Mouse (Mus musculus) liver, adult 2 months (tissue): ENCODE results near the gene Lrguk. TPM values are rescaled to one million over a fixed set of nuclear protein-coding genes. Genes with fewer than 3 reads are reported as not detected.

Experiments
- DNase-seq: peaks from one replicate; pipeline ENCODE4 v3.0.0-alpha.2; 2011; ENCODE audit warnings: low read depth, low spot score; ENCODE audit errors: extremely low read depth
- H3K27ac ChIP-seq: fragments of 200-500 bp; replicated peaks from 2 replicates; pipeline ENCODE4 v1.5.1; 2012; ENCODE audit warnings: low read depth, mild to moderate bottlenecking, control low read depth, inconsistent platforms, low read length; ENCODE audit not compliant: insufficient read depth
- H3K27me3 ChIP-seq: fragments of 200-500 bp; 2 replicates; pipeline ENCODE4 v1.6.1; 2012; ENCODE audit warnings: mild to moderate bottlenecking, moderate library complexity, low read length, inconsistent platforms; ENCODE audit not compliant: control insufficient read depth, insufficient read depth
- H3K36me3 ChIP-seq: fragments of 200-500 bp; 2 replicates; pipeline ENCODE4 v1.6.1; 2012; ENCODE audit warnings: low read length, inconsistent platforms; ENCODE audit not compliant: control insufficient read depth, insufficient read depth
- H3K4me1 ChIP-seq: fragments of 200-500 bp; 2 replicates; pipeline ENCODE4 v1.6.1; 2011; ENCODE audit warnings: low read length; ENCODE audit not compliant: control insufficient read depth, insufficient read depth
- H3K4me3 ChIP-seq: fragments of 200-500 bp; 2 replicates; pipeline ENCODE4 v1.5.1; 2011; ENCODE audit warnings: low read depth, mild to moderate bottlenecking, control low read depth, low read length, moderate library complexity; ENCODE audit not compliant: insufficient read depth
- H3K79me2 ChIP-seq: fragments of 200-500 bp; 2 replicates; pipeline ENCODE4 v1.6.1; 2012; ENCODE audit warnings: inconsistent platforms, mild to moderate bottlenecking, low read length, moderate library complexity; ENCODE audit not compliant: control insufficient read depth, insufficient read depth
- H3K9ac ChIP-seq: fragments of 200-500 bp; 2 replicates; pipeline ENCODE4 v1.6.1; 2012; ENCODE audit warnings: low read depth, mild to moderate bottlenecking, control low read depth, inconsistent platforms, low read length
- CTCF ChIP-seq: fragments of 200-500 bp; IDR thresholded peaks from 2 replicates; pipeline ENCODE4 v1.5.1; 2011; ENCODE audit warnings: low read depth, low read length, control low read depth
- POLR2A ChIP-seq: fragments of 200-500 bp; IDR thresholded peaks from 2 replicates; pipeline ENCODE4 v1.6.1; 2011; ENCODE audit warnings: low read length, control low read depth; ENCODE audit not compliant: insufficient read depth; ENCODE audit errors: extremely low read depth
- WGBS: fragments of 180-500 bp; shearing (Covaris S2); methylation state at CpG from one replicate; pipeline ENCODE4 v1.1.7; 2018; 5-methylcytosine and 5-hydroxymethylcytosine counted together
- polyA plus RNA-seq: library from polyadenylated mRNA; depleted of rRNA; stranded (reverse); fragments of >200 nt; gene quantifications from 2 replicates; pipeline ENCODE4 v1.2.3, GENCODE M21; 2012
- total RNA-seq: library from RNA; depleted of rRNA; stranded (reverse); fragments of >200 nt; gene quantifications from 2 replicates; pipeline ENCODE4 v1.2.3, GENCODE M21; 2014

Gene Lrguk
- total and polyA plus RNA-seq, 2 experiments, result under 0.01 TPM; not detected in 1

DNA sequence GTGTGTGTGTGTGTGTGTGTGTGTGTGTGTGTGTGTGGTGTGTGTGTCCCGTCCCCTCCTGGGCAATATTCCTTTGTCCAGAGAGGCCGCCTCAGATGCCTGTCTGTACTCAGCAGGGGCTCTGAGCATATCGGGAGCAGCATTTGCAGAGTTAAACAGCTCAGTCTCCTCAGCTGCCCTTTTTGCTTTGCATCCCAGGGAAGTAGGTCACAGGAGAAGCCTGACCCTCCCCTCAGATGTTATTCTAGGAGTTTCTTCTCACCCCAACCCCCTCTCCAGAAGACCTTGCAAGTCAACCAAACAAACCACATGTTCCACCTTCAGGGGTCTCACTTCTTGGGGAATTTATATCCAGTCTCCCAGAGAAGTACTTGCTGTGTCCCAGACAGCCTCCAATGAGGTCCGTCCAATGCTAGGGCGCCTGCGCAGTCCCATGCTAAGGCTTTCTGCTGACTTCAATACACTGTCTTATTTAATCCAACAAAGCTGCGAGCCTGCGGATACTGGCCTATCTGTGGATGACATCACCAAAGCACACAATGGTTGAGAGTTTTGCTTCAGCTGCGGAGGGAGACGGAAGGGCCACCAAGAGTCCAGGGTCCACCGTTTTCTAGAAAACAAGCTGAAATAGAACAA is 17.4 kb downstream of the Lrguk start:
- WGBS, result 64% methylated on average over 11 of the region's 11 CpGs
- H3K36me3 ChIP-seq, result no peaks in the 10 kb centered on the region

DNA sequence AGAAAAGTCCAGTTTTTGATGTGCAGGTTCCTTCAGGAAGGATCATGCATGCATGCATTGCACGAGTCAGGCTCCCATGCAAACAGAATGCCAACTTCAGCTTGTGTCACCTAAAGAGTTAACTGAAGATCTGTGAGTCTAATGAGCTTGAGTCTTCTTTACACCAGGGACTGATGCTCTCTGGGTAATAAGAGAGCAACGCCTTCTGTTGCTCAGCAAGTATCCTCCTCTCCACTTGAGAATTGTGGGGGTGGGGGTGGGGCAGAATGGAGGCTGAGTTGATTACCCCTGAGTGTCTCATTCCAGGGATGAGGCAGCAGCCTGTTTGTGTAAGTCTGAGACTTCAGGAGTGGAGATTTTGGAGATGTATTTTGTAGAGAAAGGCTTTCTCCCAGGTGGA is 20.2 kb downstream of the Lrguk start:
- no peaks in the 10 kb centered on the region for H3K79me2 ChIP-seq
- no peak overlapping the region for H3K27ac ChIP-seq
- no peaks in the 10 kb centered on the region for H3K36me3 ChIP-seq
- WGBS, result 77% methylated on average over 2 of the region's 2 CpGs
- TF ChIP-seq POLR2A, result no peak
- TF ChIP-seq CTCF, result no peak
- DNase-seq, result no peak
- no peaks in the 10 kb centered on the region for H3K27me3 ChIP-seq
- H3K4me3 ChIP-seq, result no peak overlapping the region
- no peak overlapping the region for H3K9ac ChIP-seq
- no peaks in the 10 kb centered on the region for H3K4me1 ChIP-seq

More for the DNA sequence above, 17.4 kb downstream of the Lrguk start:
- Histone ChIP-seq H3K79me2 (no peaks in the 10 kb centered on the region), H3K4me1 (no peaks in the 10 kb centered on the region), H3K27me3 (no peaks in the 10 kb centered on the region), H3K9ac (no peak overlapping the region), H3K4me3 (no peak overlapping the region), H3K27ac (no peak overlapping the region)
- no peak for DNase-seq
- no peak for TF ChIP-seq POLR2A
- no peak for TF ChIP-seq CTCF

DNA sequence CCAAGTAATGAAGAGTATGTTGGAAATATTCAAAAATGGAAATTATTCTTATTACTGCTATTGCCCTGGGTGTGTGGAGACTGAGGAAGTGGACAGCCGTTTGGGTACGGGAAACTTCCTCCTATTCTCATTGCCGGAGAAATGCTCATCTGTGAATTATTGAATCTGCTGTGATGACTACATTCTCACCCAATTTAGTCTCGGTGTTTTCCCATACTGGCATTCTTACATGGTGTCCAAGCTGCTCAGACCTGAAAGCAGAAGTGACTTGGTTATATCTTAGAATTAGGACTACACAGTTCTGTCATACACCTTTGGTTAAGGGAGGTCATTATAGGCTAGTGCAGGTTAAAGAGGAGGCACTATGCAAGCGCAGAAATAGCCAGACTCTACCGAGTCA is 30.5 kb downstream of the Lrguk start:
- Histone ChIP-seq H3K27ac (no peak overlapping the region), H3K36me3 (no peaks in the 10 kb centered on the region), H3K27me3 (no peaks in the 10 kb centered on the region), H3K4me1 (no peaks in the 10 kb centered on the region), H3K9ac (no peak overlapping the region), H3K79me2 (no peaks in the 10 kb centered on the region), H3K4me3 (no peak overlapping the region)
- no peak for DNase-seq
- WGBS, result 89% methylated on average over 6 of the region's 6 CpGs
- TF ChIP-seq CTCF, result no peak
- TF ChIP-seq POLR2A, result no peak

DNA sequence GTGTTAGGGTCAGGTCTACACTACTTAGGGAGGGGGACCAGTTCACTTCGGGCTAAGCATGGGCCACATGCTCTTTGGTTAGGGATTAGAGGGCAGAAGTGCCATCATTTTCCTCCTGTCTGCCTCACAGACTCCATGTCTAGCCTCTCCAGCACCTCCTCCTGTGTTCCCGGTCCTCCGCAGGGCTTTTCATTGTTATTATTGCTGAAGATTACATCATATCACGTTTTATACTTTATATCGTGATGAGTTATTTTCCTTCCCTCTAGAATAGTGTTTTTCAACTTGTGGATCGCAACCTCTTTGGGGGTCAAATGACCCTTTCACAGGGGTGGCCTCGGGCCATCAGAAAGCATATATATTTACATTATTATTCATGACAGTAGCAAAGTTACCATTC is 37.5 kb downstream of the Lrguk start:
- Histone ChIP-seq H3K9ac (no peak overlapping the region), H3K4me3 (no peak overlapping the region), H3K36me3 (no peaks in the 10 kb centered on the region), H3K79me2 (no peaks in the 10 kb centered on the region), H3K27me3 (no peaks in the 10 kb centered on the region), H3K27ac (no peak overlapping the region), H3K4me1 (no peaks in the 10 kb centered on the region)
- DNase-seq, result no peak
- TF ChIP-seq CTCF, result no peak
- TF ChIP-seq POLR2A, result no peak
- WGBS, result 87% methylated on average over 7 of the region's 7 CpGs

DNA sequence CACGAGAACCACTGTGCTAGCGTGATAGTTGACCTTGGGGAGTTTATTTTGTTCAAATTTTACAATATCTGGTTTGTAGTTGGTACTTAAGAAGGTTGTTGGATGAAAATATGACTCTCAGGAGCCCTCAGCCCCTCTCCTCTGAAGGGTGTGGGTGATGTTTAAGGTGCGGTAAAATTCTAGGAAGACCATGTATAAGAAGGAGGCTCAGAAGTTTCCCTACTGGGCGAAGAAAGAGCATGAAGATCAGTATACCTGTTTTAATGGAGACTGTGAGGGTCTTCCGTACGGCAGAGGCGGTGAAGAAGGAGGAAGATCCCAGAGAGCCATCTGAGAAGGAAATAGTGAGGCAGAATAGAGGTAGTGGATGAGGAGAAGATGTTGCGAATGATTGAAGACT is 38.0 kb downstream of the Lrguk start:
- Histone ChIP-seq H3K27me3 (no peaks in the 10 kb centered on the region), H3K9ac (no peak overlapping the region), H3K4me1 (no peaks in the 10 kb centered on the region), H3K27ac (no peak overlapping the region), H3K36me3 (no peaks in the 10 kb centered on the region), H3K4me3 (no peak overlapping the region), H3K79me2 (no peaks in the 10 kb centered on the region)
- DNase-seq, result no peak
- TF ChIP-seq POLR2A (no peak), CTCF (no peak)
- WGBS, result 95% methylated on average over 8 of the region's 8 CpGs

DNA sequence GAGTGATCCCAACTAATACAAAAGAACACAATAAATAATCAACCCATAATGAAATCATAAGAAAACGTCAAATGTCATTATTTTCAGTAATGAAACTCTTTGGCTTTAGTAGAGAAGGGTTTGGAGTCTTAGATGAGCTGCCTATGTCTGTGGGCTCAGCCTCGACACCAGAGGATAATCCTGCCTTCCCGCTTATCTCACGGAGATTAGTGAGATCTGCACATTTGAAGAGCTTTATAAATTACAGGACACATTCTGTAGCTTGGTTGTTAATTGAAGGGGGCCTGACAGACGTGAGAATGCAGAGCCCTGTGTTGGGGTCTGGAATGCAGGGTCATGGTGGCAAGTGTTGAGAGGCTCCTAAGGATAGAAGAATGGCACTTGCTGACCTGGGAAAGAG is 42.7 kb downstream of the Lrguk start:
- WGBS, result 77% methylated on average over 5 of the region's 5 CpGs
- no peaks in the 10 kb centered on the region for H3K36me3 ChIP-seq
- H3K27ac ChIP-seq, result no peak overlapping the region
- no peak overlapping the region for H3K9ac ChIP-seq
- TF ChIP-seq POLR2A (no peak), CTCF (no peak)
- H3K79me2 ChIP-seq, result no peaks in the 10 kb centered on the region
- no peaks in the 10 kb centered on the region for H3K27me3 ChIP-seq
- H3K4me1 ChIP-seq, result no peaks in the 10 kb centered on the region
- no peak overlapping the region for H3K4me3 ChIP-seq
- no peak for DNase-seq
